Mouse (Mus musculus): ENCODE data around the gene Cbr1. TPM values are rescaled to one million over a fixed set of nuclear protein-coding genes. Genes with fewer than 3 reads are reported as not detected.

The Cbr1 gene
- polyA plus RNA-seq, 1 experiment from 2014 or later, result 107 TPM

- DNase-seq (ENCODE audit: low spot score) (no peak), ATAC-seq (ENCODE audit: low FRiP score) (no peak)
- Histone ChIP-seq H3K27me3 (ENCODE audit: control insufficient read depth, insufficient read depth, low read length) (no peaks in the 10 kb centered on the region), H3K4me1 (replicated peaks; ENCODE audit: control insufficient read depth, insufficient read depth, low read length) (no peaks in the 10 kb centered on the region), H3K27ac (ENCODE audit: low read depth, low read length) (no peak within 1 kb of the TSS), H3K4me2 (replicated peaks; ENCODE audit: low read depth, low read length) (no peak within 1 kb of the TSS), H3K9ac (ENCODE audit: low read depth, low read length) (no peak within 1 kb of the TSS), H3K4me3 (ENCODE audit: low read depth, low read length) (no peak within 1 kb of the TSS), H3K36me3 (ENCODE audit: control insufficient read depth, insufficient read depth, low read length) (no peaks in the 10 kb centered on the region), H3K9me3 (ENCODE audit: control insufficient read depth, low read length) (no peaks in the 10 kb centered on the region)
- 82% methylated on average over 23 of the region's 23 CpGs for WGBS
Observed at GRCm38 (mm10) chr16:93627761-93628400, 22.2 kb downstream of the Cbr1 start, which contains the start of gene Gm5678. Gene Gm5678, plus strand, starts transcription at chr16:93628097.

DNA sequence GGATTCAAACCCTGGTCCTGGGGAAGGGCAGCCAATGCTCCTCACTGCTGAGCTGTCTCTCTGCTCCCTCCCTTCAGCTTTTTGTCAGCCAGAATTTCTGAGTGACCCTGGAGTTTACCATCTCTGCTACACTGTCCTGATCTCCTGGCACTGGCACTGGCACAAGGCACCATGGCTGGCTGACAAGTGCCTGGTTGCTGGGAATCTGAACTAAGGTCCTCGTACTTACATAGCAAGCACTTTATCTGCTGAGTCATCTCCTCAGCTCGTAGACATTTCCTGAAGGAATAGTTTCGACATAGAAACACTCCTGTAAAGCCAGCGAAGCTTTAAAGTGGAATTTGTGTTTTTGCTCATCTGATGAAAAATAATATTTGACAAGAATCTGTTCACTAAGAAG lies 38.4 kb downstream of the Cbr1 start:
- H3K4me3 ChIP-seq (ENCODE audit: low read depth, low read length), result no peak overlapping the region
- H3K4me1 ChIP-seq (replicated peaks; ENCODE audit: control insufficient read depth, insufficient read depth, low read length), result no peaks in the 10 kb centered on the region
- no peak overlapping the region for H3K9ac ChIP-seq (ENCODE audit: low read depth, low read length)
- DNase-seq (ENCODE audit: low spot score) (no peak), ATAC-seq (ENCODE audit: low FRiP score) (no peak)
- 81% methylated on average over 4 of the region's 4 CpGs for WGBS
- no peaks in the 10 kb centered on the region for H3K9me3 ChIP-seq (ENCODE audit: control insufficient read depth, low read length)
- H3K27ac ChIP-seq (ENCODE audit: low read depth, low read length), result no peak overlapping the region
- H3K36me3 ChIP-seq (ENCODE audit: control insufficient read depth, insufficient read depth, low read length), result no peaks in the 10 kb centered on the region
- H3K27me3 ChIP-seq (ENCODE audit: control insufficient read depth, insufficient read depth, low read length), result no peaks in the 10 kb centered on the region
- H3K4me2 ChIP-seq (replicated peaks; ENCODE audit: low read depth, low read length), result no peak overlapping the region

DNA sequence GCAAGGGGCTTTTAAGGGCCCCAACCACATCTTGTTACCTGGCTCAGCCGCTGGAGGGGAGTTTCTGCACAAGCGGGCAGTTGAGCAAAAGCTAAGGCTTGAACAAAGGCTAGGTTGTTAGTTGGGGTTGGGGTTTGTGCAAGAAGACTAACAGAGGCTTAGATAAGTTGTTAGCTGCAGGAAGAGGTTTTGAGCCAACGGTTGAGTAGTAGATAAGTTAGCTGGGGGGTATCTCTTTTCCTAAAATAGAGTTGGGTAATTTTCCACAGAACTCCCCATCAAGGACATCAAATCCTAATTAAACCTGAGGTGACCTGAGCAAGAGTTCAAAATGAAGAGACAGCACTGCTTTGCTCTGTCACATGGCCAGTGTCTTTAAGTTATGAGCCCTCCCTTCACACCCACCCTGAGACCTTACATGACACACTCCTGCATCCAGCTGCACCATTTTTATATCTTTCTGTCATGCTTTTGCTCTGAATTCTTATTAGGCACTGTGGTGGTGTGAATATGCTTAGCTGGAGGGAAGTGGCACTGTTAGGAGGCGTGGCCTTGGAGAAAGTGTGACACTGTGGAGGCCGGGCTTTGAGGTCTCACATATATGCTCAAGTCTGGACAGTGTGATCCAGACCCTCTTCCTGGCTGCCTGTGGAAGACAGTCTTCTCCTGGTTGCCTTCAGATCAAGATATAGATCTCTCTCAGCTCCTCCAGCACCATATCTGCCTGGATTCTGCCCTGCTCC lies 43.0 kb downstream of the Cbr1 start:
- ATAC-seq (ENCODE audit: low FRiP score), result no peak

More for the DNA sequence above, 43.0 kb downstream of the Cbr1 start:
- Histone ChIP-seq H3K4me3 (ENCODE audit: low read depth, low read length) (no peak overlapping the region), H3K36me3 (ENCODE audit: control insufficient read depth, insufficient read depth, low read length) (no peaks in the 10 kb centered on the region), H3K9ac (ENCODE audit: low read depth, low read length) (no peak overlapping the region), H3K4me1 (replicated peaks; ENCODE audit: control insufficient read depth, insufficient read depth, low read length) (no peaks in the 10 kb centered on the region), H3K4me2 (replicated peaks; ENCODE audit: low read depth, low read length) (no peak overlapping the region), H3K27me3 (ENCODE audit: control insufficient read depth, insufficient read depth, low read length) (no peaks in the 10 kb centered on the region), H3K27ac (ENCODE audit: low read depth, low read length) (no peak overlapping the region), H3K9me3 (ENCODE audit: control insufficient read depth, low read length) (no peaks in the 10 kb centered on the region)
- WGBS, result 90% methylated on average over 5 of the region's 5 CpGs
- no peak for DNase-seq (ENCODE audit: low spot score)

Other genes with a start within 250 kb of the Cbr1 start
- gene Setd4, start 1.8 kb upstream of the Cbr1 start, polyA plus RNA-seq (2014; fragmentation: Nextera tagmentation; extraction: Ambion mirVana), result 9.8 and 10.3 TPM in 2 replicates
- not detected in 2 replicates for gene Gm5678, start 22.2 kb downstream of the Cbr1 start, polyA plus RNA-seq (2014; fragmentation: Nextera tagmentation; extraction: Ambion mirVana)
- gene Cbr3, start 77.4 kb downstream of the Cbr1 start, polyA plus RNA-seq (2014; fragmentation: Nextera tagmentation; extraction: Ambion mirVana), result 0.67 and 0.82 TPM in 2 replicates
- gene Dop1b, start 106.1 kb downstream of the Cbr1 start, polyA plus RNA-seq (2014; fragmentation: Nextera tagmentation; extraction: Ambion mirVana), result 15.7 and 19.6 TPM in 2 replicates
- 30.6 and 37.9 TPM in 2 replicates for gene Morc3, start 226.3 kb downstream of the Cbr1 start, polyA plus RNA-seq (2014; fragmentation: Nextera tagmentation; extraction: Ambion mirVana)

Measured in hindbrain, embryonic 11.5 days (tissue).